Mouse (Mus musculus): ENCODE measurements around the gene Sorcs2. TPM values are rescaled to one million over a fixed set of nuclear protein-coding genes. Genes with fewer than 3 reads are reported as not detected.
"Not testable (repeated sequence)": the region's sequence is repeated elsewhere in the genome, so short reads cannot be mapped to it uniquely, and the experiment has no call there.

Sorcs2 gene
- polyA plus RNA-seq, 1 experiment = 2.3 TPM

DNA sequence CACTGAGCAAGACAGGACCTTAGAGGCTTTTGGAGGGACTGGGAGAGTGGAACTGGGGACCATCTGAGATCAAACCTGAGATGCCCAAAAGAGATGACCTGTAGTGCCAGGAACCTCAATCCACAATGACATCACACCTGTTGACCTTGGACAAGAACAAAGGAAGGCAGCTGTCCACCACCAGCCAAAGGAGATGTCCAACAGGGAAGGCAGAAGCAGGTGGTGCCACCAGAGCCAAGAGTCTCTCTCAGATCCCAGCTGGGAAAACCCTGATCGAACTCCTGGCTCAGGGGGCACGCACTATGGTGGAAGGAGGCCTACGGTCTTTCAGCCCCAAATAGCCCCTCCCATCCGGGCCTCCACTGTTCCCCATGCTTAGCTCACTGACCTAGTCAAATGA is 6.2 kb downstream of the Sorcs2 start:
- no peak for DNase-seq (ENCODE audit: low read depth in 1 of 2, low spot score in 2 of 2)
- no peak for TF ChIP-seq CTCF (IDR thresholded peaks at IDR 0.05; ENCODE audit: extremely low read depth, insufficient read depth, insufficient read length, insufficient replicate concordance)
- no peak for TF ChIP-seq POLR2A (IDR thresholded peaks at IDR 0.05; ENCODE audit: low read depth, low read length)
- Histone ChIP-seq H3K36me3 (ENCODE audit: control insufficient read depth, insufficient read depth, low read length) (no peaks in the 10 kb centered on the region), H3K4me3 (ENCODE audit: extremely low read depth, insufficient read depth, insufficient read length) (no peak overlapping the region), H3K27me3 (ENCODE audit: control insufficient read depth, insufficient read depth, low read length) (no peaks in the 10 kb centered on the region), H3K27ac (ENCODE audit: insufficient read depth, low read length) (no peak overlapping the region), H3K4me1 (ENCODE audit: control insufficient read depth, insufficient read depth, insufficient read length) (peaks cover 10% of the 10 kb centered on the region; the same call in 1 of the 2 replicates)
- WGBS = 83% methylated on average over 4 of the region's 4 CpGs

DNA sequence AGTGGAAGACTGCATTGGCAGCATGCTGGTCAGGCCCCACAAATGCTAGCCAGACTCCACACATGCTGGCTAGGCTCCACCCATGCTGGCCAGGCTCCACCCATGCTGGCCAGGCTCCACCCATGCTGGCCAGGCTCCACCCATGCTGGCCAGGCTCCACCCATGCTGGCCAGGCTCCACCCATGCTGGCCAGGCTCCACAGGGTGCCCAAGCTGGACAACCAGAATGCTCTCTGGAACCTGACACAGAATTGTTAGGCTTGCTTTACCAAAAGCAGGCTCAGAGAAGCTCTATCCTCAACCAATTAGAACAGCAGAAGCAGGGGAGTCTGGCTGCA is 7.4 kb downstream of the Sorcs2 start:
- H3K36me3 ChIP-seq (ENCODE audit: control insufficient read depth, insufficient read depth, low read length); H3K4me3 ChIP-seq (ENCODE audit: extremely low read depth, insufficient read depth, insufficient read length); H3K27me3 ChIP-seq (ENCODE audit: control insufficient read depth, insufficient read depth, low read length); H3K27ac ChIP-seq (ENCODE audit: insufficient read depth, low read length); DNase-seq (ENCODE audit: low read depth in 1 of 2, low spot score in 2 of 2): not testable (repeated sequence)
- H3K4me1 ChIP-seq (ENCODE audit: control insufficient read depth, insufficient read depth, insufficient read length) = peaks cover 10% of the 10 kb centered on the region; the same call in 1 of the 2 replicates

DNA sequence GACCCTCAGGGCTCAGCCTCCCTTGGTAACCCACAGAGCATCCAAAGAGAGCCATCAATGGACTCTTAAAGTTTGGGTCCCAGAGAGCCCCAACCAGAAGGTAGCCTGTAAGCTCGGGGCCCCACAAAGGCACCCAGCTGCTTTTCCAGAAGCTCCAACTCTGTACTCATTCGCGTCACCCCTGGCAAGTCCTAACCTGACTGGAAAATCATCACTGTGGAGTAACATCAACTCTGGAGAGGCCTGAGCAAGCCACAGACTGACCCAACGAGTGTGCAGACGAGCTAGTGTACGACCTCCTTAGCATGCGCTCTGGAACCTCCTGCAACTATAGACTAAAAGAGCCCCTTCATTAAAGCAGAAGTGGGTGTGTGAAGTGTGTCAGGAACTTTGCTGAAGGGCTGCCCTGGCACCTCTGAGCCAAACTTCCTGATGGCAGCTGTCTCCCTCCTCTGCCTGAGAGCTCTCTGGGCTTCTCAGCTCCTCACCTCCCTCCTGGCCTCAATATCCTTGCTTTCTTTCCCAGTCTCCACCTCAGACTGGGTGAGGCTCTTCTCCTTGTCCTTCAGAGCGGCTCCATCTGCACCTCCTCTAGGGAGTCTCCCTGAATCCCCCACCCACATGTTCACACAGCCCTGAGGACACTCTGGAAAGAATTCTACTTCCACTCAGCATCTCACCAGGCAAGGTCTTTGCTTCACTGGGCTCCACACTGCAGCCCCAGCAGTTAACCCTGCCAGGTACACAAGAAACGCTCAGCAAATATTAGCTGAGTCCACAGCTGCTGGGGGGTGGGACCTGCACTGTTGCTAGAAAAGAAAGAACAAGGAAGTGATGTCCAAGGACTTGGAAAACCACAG is 8.0 kb downstream of the Sorcs2 start:
- TF ChIP-seq POLR2A (IDR thresholded peaks at IDR 0.05; ENCODE audit: low read depth, low read length) (no peak), CTCF (IDR thresholded peaks at IDR 0.05; ENCODE audit: extremely low read depth, insufficient read depth, insufficient read length, insufficient replicate concordance) (no peak)
- DNase-seq (ENCODE audit: low read depth in 1 of 2, low spot score in 2 of 2) = no peak
- WGBS = 66% methylated on average over 9 of the region's 9 CpGs
- Histone ChIP-seq H3K36me3 (ENCODE audit: control insufficient read depth, insufficient read depth, low read length) (no peaks in the 10 kb centered on the region), H3K27ac (ENCODE audit: insufficient read depth, low read length) (no peak overlapping the region), H3K4me3 (ENCODE audit: extremely low read depth, insufficient read depth, insufficient read length) (no peak overlapping the region), H3K4me1 (ENCODE audit: control insufficient read depth, insufficient read depth, insufficient read length) (peaks cover 10% of the 10 kb centered on the region; the same call in 1 of the 2 replicates), H3K27me3 (ENCODE audit: control insufficient read depth, insufficient read depth, low read length) (no peaks in the 10 kb centered on the region)

DNA sequence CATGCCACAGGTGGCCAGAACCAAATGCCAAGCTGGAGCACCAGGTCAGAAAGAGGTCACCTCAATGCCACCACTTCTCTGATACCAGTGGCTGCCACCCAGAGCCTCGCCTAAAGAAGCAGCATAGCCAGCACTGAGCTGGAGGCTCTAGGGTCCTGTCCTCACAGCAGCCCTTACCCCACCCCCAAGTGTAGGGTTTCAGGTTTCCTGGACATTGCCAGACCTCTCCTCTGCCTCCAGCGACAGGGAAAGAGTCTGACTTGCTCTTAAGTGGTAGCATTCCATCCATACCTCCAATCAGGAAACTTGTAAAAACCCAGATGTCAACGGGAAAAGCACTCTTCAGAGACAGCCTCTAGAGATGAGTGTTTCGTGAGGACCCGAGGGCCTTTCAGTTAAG is 12.9 kb downstream of the Sorcs2 start:
- TF ChIP-seq CTCF (IDR thresholded peaks at IDR 0.05; ENCODE audit: extremely low read depth, insufficient read depth, insufficient read length, insufficient replicate concordance) (no peak), POLR2A (IDR thresholded peaks at IDR 0.05; ENCODE audit: low read depth, low read length) (no peak)

DNA sequence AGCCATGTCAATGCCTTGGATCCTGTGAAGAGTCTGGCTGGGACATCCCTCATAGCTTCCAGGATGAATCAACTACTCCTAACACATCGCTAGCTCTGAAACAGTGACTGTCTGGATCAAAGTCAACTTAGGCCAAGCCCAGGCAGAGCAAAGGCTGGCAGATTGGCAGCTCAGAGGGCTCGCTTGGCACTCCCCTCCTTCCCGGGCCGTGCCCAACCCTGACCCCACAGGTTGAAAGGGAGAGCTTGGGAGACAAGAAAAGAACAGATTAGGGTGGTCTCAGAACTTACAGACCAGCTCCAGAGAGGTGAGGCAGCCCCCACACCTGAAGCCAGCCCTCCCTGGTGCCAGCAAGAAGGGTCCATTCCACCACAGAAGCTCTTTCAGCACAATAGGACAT is 14.5 kb downstream of the Sorcs2 start:
- Histone ChIP-seq H3K36me3 (ENCODE audit: control insufficient read depth, insufficient read depth, low read length) (no peaks in the 10 kb centered on the region), H3K4me1 (ENCODE audit: control insufficient read depth, insufficient read depth, insufficient read length) (no peaks in the 10 kb centered on the region), H3K4me3 (ENCODE audit: extremely low read depth, insufficient read depth, insufficient read length) (no peak overlapping the region), H3K27me3 (ENCODE audit: control insufficient read depth, insufficient read depth, low read length) (no peaks in the 10 kb centered on the region), H3K27ac (ENCODE audit: insufficient read depth, low read length) (no peak overlapping the region)
- TF ChIP-seq CTCF (IDR thresholded peaks at IDR 0.05; ENCODE audit: extremely low read depth, insufficient read depth, insufficient read length, insufficient replicate concordance) (no peak), POLR2A (IDR thresholded peaks at IDR 0.05; ENCODE audit: low read depth, low read length) (no peak)
- 93% methylated on average over 4 of the region's 4 CpGs for WGBS
- no peak for DNase-seq (ENCODE audit: low read depth in 1 of 2, low spot score in 2 of 2)

More for the DNA sequence above, 12.9 kb downstream of the Sorcs2 start:
- no peaks in the 10 kb centered on the region for H3K27me3 ChIP-seq (ENCODE audit: control insufficient read depth, insufficient read depth, low read length)
- DNase-seq (ENCODE audit: low read depth in 1 of 2, low spot score in 2 of 2) = no peak
- H3K4me3 ChIP-seq (ENCODE audit: extremely low read depth, insufficient read depth, insufficient read length) = no peak overlapping the region
- 80% methylated on average over 5 of the region's 5 CpGs for WGBS
- no peaks in the 10 kb centered on the region for H3K36me3 ChIP-seq (ENCODE audit: control insufficient read depth, insufficient read depth, low read length)
- H3K27ac ChIP-seq (ENCODE audit: insufficient read depth, low read length) = no peak overlapping the region
- H3K4me1 ChIP-seq (ENCODE audit: control insufficient read depth, insufficient read depth, insufficient read length) = no peaks in the 10 kb centered on the region

DNA sequence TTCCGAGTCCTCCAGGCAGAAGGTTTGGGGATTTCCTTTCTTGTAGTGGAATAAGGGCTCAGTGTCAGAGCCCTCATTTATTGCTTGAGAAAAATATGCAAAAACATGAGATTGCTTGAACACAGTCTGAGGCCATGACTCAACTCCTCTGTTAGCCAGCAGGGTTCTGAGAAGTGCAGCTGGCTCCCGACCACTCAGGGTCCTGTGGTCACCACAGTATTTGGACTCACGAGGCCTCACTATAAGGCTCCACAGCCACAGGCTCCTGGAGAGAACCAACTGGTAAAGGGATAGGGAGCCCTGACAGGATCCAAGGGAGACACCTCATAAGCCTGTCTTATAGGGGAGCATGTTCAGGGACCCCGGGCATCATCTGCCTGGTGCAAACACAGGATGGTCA is 15.2 kb downstream of the Sorcs2 start:
- DNase-seq (ENCODE audit: low read depth in 1 of 2, low spot score in 2 of 2) = no peak
- no peak for TF ChIP-seq POLR2A (IDR thresholded peaks at IDR 0.05; ENCODE audit: low read depth, low read length)
- no peak for TF ChIP-seq CTCF (IDR thresholded peaks at IDR 0.05; ENCODE audit: extremely low read depth, insufficient read depth, insufficient read length, insufficient replicate concordance)

DNA sequence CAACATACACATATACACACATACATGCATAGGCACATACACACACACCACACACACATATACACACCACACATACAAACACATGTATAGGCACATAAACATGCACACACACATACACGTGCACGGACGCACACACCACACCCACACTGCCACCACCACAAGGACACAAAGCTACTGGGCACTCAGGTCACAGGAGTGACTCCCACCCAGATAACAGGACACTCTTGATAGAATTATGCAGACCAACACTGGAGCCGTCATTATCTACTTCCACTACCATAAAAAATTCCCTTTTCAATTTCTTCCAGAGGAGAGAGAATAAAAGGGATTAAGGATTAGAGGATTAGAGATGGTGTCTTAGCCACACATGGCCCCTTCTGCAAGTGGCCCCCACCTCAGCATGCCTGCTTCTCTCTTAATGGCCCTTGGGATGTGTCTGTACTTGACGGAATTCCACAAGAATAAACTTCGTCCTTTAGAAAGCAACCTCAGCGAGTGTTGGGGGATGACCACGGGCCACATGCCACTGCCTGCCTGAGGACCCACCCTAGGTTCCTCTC is 15.7 kb downstream of the Sorcs2 start:
- Histone ChIP-seq H3K4me3 (ENCODE audit: extremely low read depth, insufficient read depth, insufficient read length) (no peak overlapping the region), H3K27ac (ENCODE audit: insufficient read depth, low read length) (no peak overlapping the region), H3K4me1 (ENCODE audit: control insufficient read depth, insufficient read depth, insufficient read length) (peaks cover 10% of the 10 kb centered on the region; the same call in 1 of the 2 replicates), H3K27me3 (ENCODE audit: control insufficient read depth, insufficient read depth, low read length) (no peaks in the 10 kb centered on the region), H3K36me3 (ENCODE audit: control insufficient read depth, insufficient read depth, low read length) (no peaks in the 10 kb centered on the region)
- WGBS = 86% methylated on average over 8 of the region's 8 CpGs
- TF ChIP-seq POLR2A (IDR thresholded peaks at IDR 0.05; ENCODE audit: low read depth, low read length) (no peak), CTCF (IDR thresholded peaks at IDR 0.05; ENCODE audit: extremely low read depth, insufficient read depth, insufficient read length, insufficient replicate concordance) (no peak)
- DNase-seq (ENCODE audit: low read depth in 1 of 2, low spot score in 2 of 2) = no peak

More for the DNA sequence above, 15.2 kb downstream of the Sorcs2 start:
- H3K4me1 ChIP-seq (ENCODE audit: control insufficient read depth, insufficient read depth, insufficient read length) = peaks cover 7% of the 10 kb centered on the region; the same call in 1 of the 2 replicates
- no peak overlapping the region for H3K4me3 ChIP-seq (ENCODE audit: extremely low read depth, insufficient read depth, insufficient read length)
- no peaks in the 10 kb centered on the region for H3K27me3 ChIP-seq (ENCODE audit: control insufficient read depth, insufficient read depth, low read length)
- H3K27ac ChIP-seq (ENCODE audit: insufficient read depth, low read length) = no peak overlapping the region
- 67% methylated on average over 4 of the region's 4 CpGs for WGBS
- no peaks in the 10 kb centered on the region for H3K36me3 ChIP-seq (ENCODE audit: control insufficient read depth, insufficient read depth, low read length)

Data from spleen, adult 2 months (tissue).